11 mouse cellular contexts compared by ENCODE assay signal in the genomic region with DNA sequence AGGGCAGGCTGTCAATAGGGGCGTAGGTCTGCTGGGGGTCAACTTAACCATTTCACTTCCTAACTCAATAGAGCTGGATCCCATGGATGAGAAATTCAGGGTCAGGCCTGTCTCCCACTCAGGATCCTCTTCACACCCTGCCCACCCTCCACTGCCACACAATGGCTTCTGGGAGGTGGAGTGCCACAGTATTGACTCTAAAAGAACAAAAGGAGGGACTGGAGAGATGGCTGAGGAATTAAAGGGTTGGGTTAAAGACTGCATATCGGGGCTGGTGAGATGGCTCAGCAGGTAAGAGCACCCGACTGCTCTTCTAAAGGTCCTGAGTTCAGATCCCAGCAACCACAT. TPM values are rescaled to one million over a fixed set of nuclear protein-coding genes. Genes with fewer than 3 reads are reported as not detected.
DNase-seq lines count a peak whose midpoint lies in the region; ATAC-seq and TF ChIP-seq lines count a peak whose summit lies in the region.
"Had no signal": no experiment of that assay in that cellular context is flagged by ENCODE, and none has a peak within 500 bp of the region (broad histone marks: within the 10 kb centered on the region; RNA-seq: fewer than 3 reads in every experiment).

No protein-coding gene starts in this region.

- DNase-seq in heart, adult 18-20 months: no peak
- no peak for DNase-seq in lung, postnatal 25 days (ENCODE audit: low spot score)
- no peak for DNase-seq in liver, postnatal 0 days
- no peak for DNase-seq in retina, postnatal 1 day

- WGBS in heart, embryonic 13.5 days: 71% methylated on average over 3 of the region's 3 CpGs
- 67% methylated on average over 3 of the region's 3 CpGs for WGBS in lung, embryonic 16.5 days
- WGBS in embryonic facial prominence, embryonic 13.5 days: 60% methylated on average over 3 of the region's 3 CpGs
- 64% methylated on average over 3 of the region's 3 CpGs for WGBS in liver, postnatal 0 days (ENCODE audit: insufficient replicate concordance)
- 73% methylated on average over 3 of the region's 3 CpGs for WGBS in forebrain, embryonic 16.5 days

- TF ChIP-seq EP300 in liver, postnatal 0 days (IDR thresholded peaks at IDR 0.05; ENCODE audit: low read depth): no peak

- H3K4me3 ChIP-seq in heart, embryonic 13.5 days: no peak overlapping the region
- no peak overlapping the region for H3K4me3 ChIP-seq in lung, embryonic 16.5 days (ENCODE audit: low read length)
- H3K4me3 ChIP-seq in embryonic facial prominence, embryonic 13.5 days: no peak overlapping the region
- 0 out of 2 replicates have a peak overlapping the region, but pooled peaks have one; percentile 24 for H3K4me3 ChIP-seq in liver, postnatal 0 days (ENCODE audit: low read depth, low read length)
- no peak overlapping the region for H3K4me3 ChIP-seq in forebrain, embryonic 16.5 days (replicated peaks; ENCODE audit: low read length)
- H3K4me3 ChIP-seq: hindbrain, embryonic 13.5 days; midbrain, embryonic 15.5 days; stomach, embryonic 15.5 days had no signal

- H3K9ac ChIP-seq in heart, embryonic 13.5 days: no peak overlapping the region
- H3K9ac ChIP-seq in lung, embryonic 16.5 days (ENCODE audit: low read length): peak overlapping the region; percentile 2; the same call in 1 of the 2 replicates
- no peak overlapping the region for H3K9ac ChIP-seq in embryonic facial prominence, embryonic 13.5 days
- H3K9ac ChIP-seq in liver, postnatal 0 days (replicated peaks): peak overlapping the region; percentile 50
- H3K9ac ChIP-seq in forebrain, embryonic 16.5 days (replicated peaks; ENCODE audit: low read depth, low read length): no peak overlapping the region
- H3K9ac ChIP-seq: hindbrain, embryonic 13.5 days; midbrain, embryonic 15.5 days; stomach, embryonic 15.5 days had no signal

- H3K9me3 ChIP-seq in heart, embryonic 13.5 days: no peaks in the 10 kb centered on the region
- no peaks in the 10 kb centered on the region for H3K9me3 ChIP-seq in lung, embryonic 16.5 days (ENCODE audit: control insufficient read depth, low read length)
- no peaks in the 10 kb centered on the region for H3K9me3 ChIP-seq in embryonic facial prominence, embryonic 13.5 days
- no peaks in the 10 kb centered on the region for H3K9me3 ChIP-seq in liver, postnatal 0 days (ENCODE audit: low read length)
- no peaks in the 10 kb centered on the region for H3K9me3 ChIP-seq in forebrain, embryonic 16.5 days (ENCODE audit: control insufficient read depth, low read length)
- H3K9me3 ChIP-seq: hindbrain, embryonic 13.5 days; midbrain, embryonic 15.5 days; stomach, embryonic 15.5 days had no signal

- 0 out of 2 replicates have a peak, but pooled peaks cover under 1% of the 10 kb centered on the region for H3K36me3 ChIP-seq in heart, embryonic 13.5 days
- no peaks in the 10 kb centered on the region for H3K36me3 ChIP-seq in lung, embryonic 16.5 days (ENCODE audit: control insufficient read depth, insufficient read depth, low read length)
- no peaks in the 10 kb centered on the region for H3K36me3 ChIP-seq in embryonic facial prominence, embryonic 13.5 days
- H3K36me3 ChIP-seq in liver, postnatal 0 days (replicated peaks; ENCODE audit: insufficient read depth, low read length): no peaks in the 10 kb centered on the region
- no peaks in the 10 kb centered on the region for H3K36me3 ChIP-seq in forebrain, embryonic 16.5 days (ENCODE audit: control insufficient read depth, insufficient read depth)
- H3K36me3 ChIP-seq: hindbrain, embryonic 13.5 days; midbrain, embryonic 15.5 days; stomach, embryonic 15.5 days had no signal

- peaks cover 78% of the 10 kb centered on the region for H3K4me1 ChIP-seq in heart, embryonic 13.5 days
- peaks cover 23% of the 10 kb centered on the region for H3K4me1 ChIP-seq in lung, embryonic 16.5 days (replicated peaks; ENCODE audit: control insufficient read depth, insufficient read depth, low read length)
- H3K4me1 ChIP-seq in embryonic facial prominence, embryonic 13.5 days: peaks cover 34% of the 10 kb centered on the region
- peaks cover 33% of the 10 kb centered on the region for H3K4me1 ChIP-seq in liver, postnatal 0 days (ENCODE audit: insufficient read depth)
- H3K4me1 ChIP-seq in forebrain, embryonic 16.5 days (replicated peaks; ENCODE audit: control insufficient read depth, insufficient read depth, low read length): peaks cover 6% of the 10 kb centered on the region

- H3K27ac ChIP-seq in heart, embryonic 13.5 days (replicated peaks): peak overlapping the region; percentile 73
- H3K27ac ChIP-seq in lung, embryonic 16.5 days (ENCODE audit: low read length): no peak overlapping the region
- H3K27ac ChIP-seq in embryonic facial prominence, embryonic 13.5 days: peak overlapping the region; percentile 78
- peak overlapping the region; percentile 68 for H3K27ac ChIP-seq in liver, postnatal 0 days (ENCODE audit: low read depth)
- H3K27ac ChIP-seq in forebrain, embryonic 16.5 days (ENCODE audit: low read length): no peak overlapping the region

- no peaks in the 10 kb centered on the region for H3K27me3 ChIP-seq in heart, embryonic 13.5 days (replicated peaks)
- no peaks in the 10 kb centered on the region for H3K27me3 ChIP-seq in lung, embryonic 16.5 days (ENCODE audit: control insufficient read depth, insufficient read depth, low read depth, low read length)
- no peaks in the 10 kb centered on the region for H3K27me3 ChIP-seq in embryonic facial prominence, embryonic 13.5 days
- H3K27me3 ChIP-seq in liver, postnatal 0 days (ENCODE audit: insufficient read depth, low read length): no peaks in the 10 kb centered on the region
- no peaks in the 10 kb centered on the region for H3K27me3 ChIP-seq in forebrain, embryonic 16.5 days (replicated peaks; ENCODE audit: control insufficient read depth, insufficient read depth, low read length)
- H3K27me3 ChIP-seq: hindbrain, embryonic 13.5 days; midbrain, embryonic 15.5 days; stomach, embryonic 15.5 days had no signal

- no peak for ATAC-seq in heart, embryonic 13.5 days (ENCODE audit: extremely low read depth, insufficient number of reproducible peaks, low FRiP score, low TSS enrichment)
- no peak for ATAC-seq in lung, embryonic 16.5 days (ENCODE audit: low read depth)
- ATAC-seq in embryonic facial prominence, embryonic 13.5 days (ENCODE audit: insufficient number of reproducible peaks, insufficient read depth, low FRiP score, low TSS enrichment, low read depth): no peak
- ATAC-seq in liver, postnatal 0 days: no peak
- ATAC-seq in forebrain, embryonic 16.5 days: no peak
- ATAC-seq: midbrain, embryonic 15.5 days had no signal

- no peak for TF ChIP-seq CTCF in liver, postnatal 0 days (IDR thresholded peaks at IDR 0.05; ENCODE audit: low read depth)

- H3K4me2 ChIP-seq in heart, embryonic 13.5 days: peak overlapping the region; percentile 52; the same call in 1 of the 2 replicates
- H3K4me2 ChIP-seq in lung, embryonic 16.5 days (ENCODE audit: low read depth, low read length): no peak overlapping the region
- peak overlapping the region; percentile 34 for H3K4me2 ChIP-seq in embryonic facial prominence, embryonic 13.5 days
- peak overlapping the region; percentile 62 for H3K4me2 ChIP-seq in liver, postnatal 0 days (ENCODE audit: low read depth, low read length)
- no peak overlapping the region for H3K4me2 ChIP-seq in forebrain, embryonic 16.5 days (ENCODE audit: low read length)
- H3K4me2 ChIP-seq: hindbrain, embryonic 13.5 days; midbrain, embryonic 15.5 days had no signal

RNA-seq across cellular contexts. Expression of a gene that starts 13.0 kb away (rescaled TPM):
- polyA plus RNA-seq in heart, embryonic 13.5 days (2015; fragmentation: Nextera tagmentation; extraction: Ambion mirVana): 48.0 and 48.9 TPM in 2 replicates
- 100 to 1,000 TPM; 173 to 179 TPM for total RNA-seq in heart, adult 18-20 months (2021)
- polyA plus RNA-seq in lung, embryonic 16.5 days (2015; fragmentation: Nextera tagmentation; extraction: Ambion mirVana): 35.7 and 37.9 TPM in 2 replicates
- polyA plus RNA-seq in embryonic facial prominence, embryonic 13.5 days (2015; fragmentation: Nextera tagmentation; extraction: Ambion mirVana): 41.8 and 48.6 TPM in 2 replicates
- 10.1 and 12.2 TPM in 2 replicates for polyA plus RNA-seq in liver, postnatal 0 days (2015; fragmentation: Nextera tagmentation; extraction: Ambion mirVana)
- polyA plus RNA-seq in forebrain, embryonic 16.5 days (2015; fragmentation: Nextera tagmentation; extraction: Ambion mirVana): 83.1 and 93.0 TPM in 2 replicates

RNA-seq across cellular contexts. Expression of a gene that starts 49.5 kb away (rescaled TPM):
- polyA plus RNA-seq in heart, embryonic 13.5 days (2015; fragmentation: Nextera tagmentation; extraction: Ambion mirVana): 53.4 and 56.1 TPM in 2 replicates
- total RNA-seq in heart, adult 18-20 months (2021): 10 to 100 TPM; 17.3 to 22.0 TPM
- 75.9 and 76.4 TPM in 2 replicates for polyA plus RNA-seq in lung, embryonic 16.5 days (2015; fragmentation: Nextera tagmentation; extraction: Ambion mirVana)
- 94.1 and 96.2 TPM in 2 replicates for polyA plus RNA-seq in embryonic facial prominence, embryonic 13.5 days (2015; fragmentation: Nextera tagmentation; extraction: Ambion mirVana)
- polyA plus RNA-seq in liver, postnatal 0 days (2015; fragmentation: Nextera tagmentation; extraction: Ambion mirVana): 19.3 and 23.7 TPM in 2 replicates
- polyA plus RNA-seq in forebrain, embryonic 16.5 days (2015; fragmentation: Nextera tagmentation; extraction: Ambion mirVana): 92.7 and 96.1 TPM in 2 replicates

Comparison
In these comparisons a context has a peak if more than half of its experiments do, and no peak if none do; other contexts are left out.
1. H3K27ac ChIP-seq: peak in heart, embryonic 13.5 days (single experiment), embryonic facial prominence, embryonic 13.5 days (single experiment) and liver, postnatal 0 days (single experiment); none in lung, embryonic 16.5 days (single experiment) and forebrain, embryonic 16.5 days (single experiment).
2. H3K4me2 ChIP-seq: peak in heart, embryonic 13.5 days (single experiment), embryonic facial prominence, embryonic 13.5 days (single experiment) and liver, postnatal 0 days (single experiment); none in lung, embryonic 16.5 days (single experiment) and forebrain, embryonic 16.5 days (single experiment).
3. H3K9ac ChIP-seq: peak in lung, embryonic 16.5 days (single experiment) and liver, postnatal 0 days (single experiment); none in heart, embryonic 13.5 days (single experiment), embryonic facial prominence, embryonic 13.5 days (single experiment) and forebrain, embryonic 16.5 days (single experiment).